Mouse (Mus musculus): ENCODE measurements around the gene Bcar1. TPM values are rescaled to one million over a fixed set of nuclear protein-coding genes. Genes with fewer than 3 reads are reported as not detected.

The Bcar1 gene
- polyA plus RNA-seq, 2 experiments: 4.3 to 5.6 TPM

DNA sequence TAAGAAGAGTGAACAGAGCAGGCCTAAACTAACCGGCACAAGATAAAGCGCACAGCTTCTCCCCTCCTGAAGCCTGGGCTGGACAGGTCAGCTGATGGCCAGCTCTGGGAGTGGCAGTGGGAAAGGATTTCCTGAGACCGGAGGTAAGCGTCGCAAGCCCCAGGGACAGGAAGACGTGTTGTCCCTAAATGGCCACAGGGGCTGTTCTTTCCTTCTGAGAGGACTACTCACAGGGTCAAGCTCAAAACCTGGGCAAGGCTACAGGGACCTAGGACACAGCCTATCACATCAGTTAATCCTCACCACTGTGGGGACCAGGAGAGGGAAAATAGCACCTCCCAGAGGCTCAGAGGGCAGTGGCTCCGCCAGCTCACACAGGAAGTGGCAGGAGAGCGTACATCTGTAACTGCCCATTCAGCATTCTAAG, 8.3 kb downstream of the Bcar1 start:
- Histone ChIP-seq H3K27ac (no peak overlapping the region), H3K36me3 (replicated peaks; ENCODE audit: control insufficient read depth, insufficient read depth, low read depth) (no peaks in the 10 kb centered on the region), H3K4me3 (ENCODE audit: insufficient read depth in 1 of 2, low read depth in 2 of 2, low read length in 2 of 2) (no peak overlapping the region), H3K27me3 (ENCODE audit: control insufficient read depth, insufficient read depth, low read length) (peaks cover 35% of the 10 kb centered on the region), H3K9me3 (ENCODE audit: control insufficient read depth, low read length) (no peaks in the 10 kb centered on the region), H3K4me2 (ENCODE audit: low read depth) (no peak overlapping the region), H3K9ac (replicated peaks) (no peak overlapping the region), H3K4me1 (replicated peaks; ENCODE audit: control insufficient read depth in 2 of 2, insufficient read depth in 2 of 2, low read length in 1 of 2) (peaks cover 0 to 24% of the 10 kb centered on the region in 2 experiments; a peak in 2 of 4 replicates)
- TF ChIP-seq CTCF (IDR thresholded peaks at IDR 0.05; ENCODE audit: low read depth) (no peak), EP300 (IDR thresholded peaks at IDR 0.05; ENCODE audit: low read depth) (no peak)
- WGBS (ENCODE audit: insufficient replicate concordance): 29% methylated on average over 8 of the region's 8 CpGs
- DNase-seq (ENCODE audit: low read depth in 3 of 3, low spot score in 3 of 3): no peak
- ATAC-seq (ENCODE audit: insufficient read depth): no peak

DNA sequence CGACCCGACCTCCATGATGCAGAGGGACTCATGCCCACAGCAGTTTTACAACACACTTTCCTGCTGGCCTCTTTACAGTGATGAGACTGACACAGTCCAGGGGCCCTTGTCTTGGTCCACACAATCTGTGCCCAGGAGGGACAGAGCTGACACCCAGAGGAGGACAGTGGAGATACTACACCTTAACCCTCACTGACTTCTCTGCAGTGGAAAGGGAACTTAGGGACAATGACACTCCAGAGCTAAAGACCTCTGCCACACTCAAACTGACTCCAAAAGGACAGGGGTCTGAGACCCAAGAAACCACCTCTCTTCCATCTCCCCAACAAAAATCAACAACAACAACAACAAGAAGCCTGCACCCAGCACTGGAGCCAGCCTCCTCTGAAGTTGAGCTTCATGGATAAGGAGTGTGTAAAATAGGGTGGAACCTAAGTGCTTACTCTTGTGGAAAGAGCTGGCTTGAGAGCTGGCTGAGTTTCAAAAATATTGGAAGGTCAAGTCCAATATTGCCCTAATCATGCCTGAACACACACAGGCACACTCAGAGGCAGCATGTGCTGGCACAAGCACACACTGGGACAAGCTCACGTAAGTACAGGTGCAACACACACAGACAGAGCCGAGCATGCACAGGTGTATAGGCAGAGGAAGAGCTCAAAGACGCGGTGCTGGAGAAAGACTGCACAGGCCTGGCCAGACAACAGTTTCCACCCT, 9.2 kb downstream of the Bcar1 start:
- Histone ChIP-seq H3K4me1 (replicated peaks; ENCODE audit: control insufficient read depth in 2 of 2, insufficient read depth in 2 of 2, low read length in 1 of 2) (peaks cover 0 to 31% of the 10 kb centered on the region in 2 experiments; a peak in 2 of 4 replicates), H3K36me3 (replicated peaks; ENCODE audit: control insufficient read depth, insufficient read depth, low read depth) (no peaks in the 10 kb centered on the region), H3K27ac (no peak overlapping the region), H3K27me3 (ENCODE audit: control insufficient read depth, insufficient read depth, low read length) (peaks cover 39% of the 10 kb centered on the region), H3K4me3 (ENCODE audit: insufficient read depth in 1 of 2, low read depth in 2 of 2, low read length in 2 of 2) (no peak overlapping the region), H3K9me3 (ENCODE audit: control insufficient read depth, low read length) (no peaks in the 10 kb centered on the region), H3K9ac (replicated peaks) (no peak overlapping the region), H3K4me2 (ENCODE audit: low read depth) (no peak overlapping the region)
- DNase-seq (ENCODE audit: low read depth in 3 of 3, low spot score in 3 of 3): no peak
- WGBS (ENCODE audit: insufficient replicate concordance): 49% methylated on average over 6 of the region's 6 CpGs
- TF ChIP-seq CTCF (IDR thresholded peaks at IDR 0.05; ENCODE audit: low read depth) (no peak), EP300 (IDR thresholded peaks at IDR 0.05; ENCODE audit: low read depth) (no peak)
- ATAC-seq (ENCODE audit: insufficient read depth): no peak

DNA sequence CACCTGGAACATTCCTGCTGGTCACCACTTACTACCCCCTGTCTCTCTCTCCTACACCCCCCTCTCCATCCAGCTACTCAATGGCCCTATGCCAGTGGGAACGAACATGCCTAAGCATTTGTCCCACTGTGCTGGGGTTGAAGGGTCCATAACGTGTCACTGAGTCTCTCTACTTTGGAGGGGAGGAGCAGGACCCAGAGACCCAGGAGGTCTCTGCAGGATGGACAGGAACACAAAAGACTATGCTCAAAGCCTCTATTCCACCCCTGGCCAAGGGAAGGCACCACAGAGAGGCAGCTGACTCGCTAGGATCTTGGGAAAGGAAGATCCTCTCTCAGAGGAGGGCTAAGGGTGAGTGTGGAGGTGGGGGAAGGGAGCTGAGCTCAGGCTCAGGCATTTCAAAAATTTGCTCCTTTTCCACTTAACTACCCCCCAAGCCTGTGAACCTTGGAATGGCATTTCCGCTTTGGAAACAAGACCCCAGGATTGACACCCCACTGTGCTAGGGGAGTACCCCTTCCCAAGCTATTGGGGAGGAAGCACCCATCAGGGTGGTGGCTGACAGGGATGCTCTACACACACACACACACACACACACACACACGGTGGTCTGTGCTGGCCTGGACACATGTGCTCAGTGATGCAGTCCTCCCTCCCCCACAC, 9.9 kb downstream of the Bcar1 start:
- Histone ChIP-seq H3K4me2 (ENCODE audit: low read depth) (no peak overlapping the region), H3K27ac (no peak overlapping the region), H3K4me1 (replicated peaks; ENCODE audit: control insufficient read depth in 2 of 2, insufficient read depth in 2 of 2, low read length in 1 of 2) (peaks cover 0 to 34% of the 10 kb centered on the region in 2 experiments; a peak in 2 of 4 replicates), H3K9ac (replicated peaks) (no peak overlapping the region), H3K9me3 (ENCODE audit: control insufficient read depth, low read length) (no peaks in the 10 kb centered on the region), H3K36me3 (replicated peaks; ENCODE audit: control insufficient read depth, insufficient read depth, low read depth) (no peaks in the 10 kb centered on the region), H3K4me3 (ENCODE audit: insufficient read depth in 1 of 2, low read depth in 2 of 2, low read length in 2 of 2) (no peak overlapping the region), H3K27me3 (ENCODE audit: control insufficient read depth, insufficient read depth, low read length) (peaks cover 39% of the 10 kb centered on the region)
- no peak for TF ChIP-seq EP300 (IDR thresholded peaks at IDR 0.05; ENCODE audit: low read depth)
- DNase-seq (ENCODE audit: low read depth in 3 of 3, low spot score in 3 of 3) (no peak), ATAC-seq (ENCODE audit: insufficient read depth) (no peak)
- WGBS (ENCODE audit: insufficient replicate concordance): 22% methylated on average over 5 of the region's 5 CpGs

DNA sequence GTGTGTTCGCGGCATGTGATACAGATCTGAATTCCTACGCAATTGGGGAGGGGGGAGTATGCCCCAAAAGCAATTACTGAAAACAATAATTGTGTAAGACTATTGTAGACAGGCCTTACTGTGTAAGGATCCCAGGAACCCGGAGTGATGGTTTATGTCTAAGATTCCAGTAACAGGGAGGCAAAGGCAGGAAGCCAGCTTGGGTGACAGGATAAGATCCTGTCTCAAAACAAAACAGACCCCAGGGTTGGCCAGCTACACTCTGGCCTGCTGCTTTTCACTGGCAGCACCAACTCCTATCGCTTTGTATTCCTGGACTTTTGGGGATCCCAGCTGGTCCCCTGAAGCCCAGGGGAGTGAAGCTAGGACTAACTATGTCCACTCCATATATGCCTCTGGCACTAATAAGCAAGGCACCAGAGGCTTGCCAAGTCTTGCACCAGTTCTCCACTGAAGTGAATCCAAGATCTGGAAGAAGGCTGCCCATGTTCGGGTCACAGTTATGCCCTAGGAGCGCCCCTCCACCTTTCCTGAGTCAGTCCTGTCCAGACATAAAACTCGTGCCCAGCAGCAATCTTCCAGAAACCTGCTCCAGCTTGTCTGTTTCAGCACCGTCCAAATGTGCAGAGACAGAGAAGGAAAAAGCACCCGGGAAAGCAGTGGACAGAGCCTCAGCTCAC, 11.1 kb downstream of the Bcar1 start:
- Histone ChIP-seq H3K4me2 (ENCODE audit: low read depth) (peak overlapping the region; percentile 80), H3K9me3 (ENCODE audit: control insufficient read depth, low read length) (no peaks in the 10 kb centered on the region), H3K4me3 (ENCODE audit: insufficient read depth in 1 of 2, low read depth in 2 of 2, low read length in 2 of 2) (peak overlapping the region; percentile 27 to 59), H3K27me3 (ENCODE audit: control insufficient read depth, insufficient read depth, low read length) (peaks cover 39% of the 10 kb centered on the region), H3K9ac (replicated peaks) (no peak overlapping the region), H3K27ac (no peak overlapping the region), H3K4me1 (replicated peaks; ENCODE audit: control insufficient read depth in 2 of 2, insufficient read depth in 2 of 2, low read length in 1 of 2) (peaks cover 0 to 36% of the 10 kb centered on the region in 2 experiments; a peak in 2 of 4 replicates), H3K36me3 (replicated peaks; ENCODE audit: control insufficient read depth, insufficient read depth, low read depth) (no peaks in the 10 kb centered on the region)
- no peak for DNase-seq (ENCODE audit: low read depth in 3 of 3, low spot score in 3 of 3)
- TF ChIP-seq CTCF (IDR thresholded peaks at IDR 0.05; ENCODE audit: low read depth): no peak
- TF ChIP-seq EP300 (IDR thresholded peaks at IDR 0.05; ENCODE audit: low read depth): no peak
- 22% methylated on average over 10 of the region's 10 CpGs for WGBS (ENCODE audit: insufficient replicate concordance)
- ATAC-seq (ENCODE audit: insufficient read depth): no peak

DNA sequence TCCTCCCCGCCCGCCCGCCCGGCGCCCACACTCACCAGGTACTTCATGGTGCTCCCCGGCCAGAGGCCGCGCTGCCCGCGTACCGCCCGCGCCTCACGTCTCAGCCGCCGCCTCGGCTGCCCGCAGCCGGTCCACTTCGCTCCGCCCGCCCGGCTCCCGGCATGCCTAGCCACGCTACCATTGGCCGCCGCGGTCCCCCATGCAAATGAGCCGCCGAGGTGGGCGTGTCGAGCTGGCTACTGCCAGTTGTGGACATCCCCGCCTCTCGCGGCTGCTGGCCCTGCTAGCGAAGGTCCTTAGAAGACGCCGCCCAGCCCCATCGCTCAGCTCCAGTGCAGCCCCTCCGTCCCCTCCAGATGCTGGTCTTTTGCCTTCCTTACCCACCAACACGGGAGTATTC, 11.6 kb downstream of the Bcar1 start:
- peak overlapping the region; percentile 27 to 59 for H3K4me3 ChIP-seq (ENCODE audit: insufficient read depth in 1 of 2, low read depth in 2 of 2, low read length in 2 of 2)
- H3K9ac ChIP-seq (replicated peaks): peak overlapping the region; percentile 58; the same call in 1 of the 2 replicates
- no peaks in the 10 kb centered on the region for H3K36me3 ChIP-seq (replicated peaks; ENCODE audit: control insufficient read depth, insufficient read depth, low read depth)
- H3K27ac ChIP-seq: no peak overlapping the region
- peaks cover 0 to 39% of the 10 kb centered on the region in 2 experiments; a peak in 2 of 4 replicates for H3K4me1 ChIP-seq (replicated peaks; ENCODE audit: control insufficient read depth in 2 of 2, insufficient read depth in 2 of 2, low read length in 1 of 2)
- WGBS (ENCODE audit: insufficient replicate concordance): under 1% methylated on average over 41 of the region's 41 CpGs
- H3K27me3 ChIP-seq (ENCODE audit: control insufficient read depth, insufficient read depth, low read length): peaks cover 39% of the 10 kb centered on the region
- H3K9me3 ChIP-seq (ENCODE audit: control insufficient read depth, low read length): no peaks in the 10 kb centered on the region
- H3K4me2 ChIP-seq (ENCODE audit: low read depth): peak overlapping the region; percentile 80
- ATAC-seq (ENCODE audit: insufficient read depth) (peak; percentile 87), DNase-seq (ENCODE audit: low read depth in 3 of 3, low spot score in 3 of 3) (peak; percentile 75 to 81 (median 80))
- no peak for TF ChIP-seq CTCF (IDR thresholded peaks at IDR 0.05; ENCODE audit: low read depth)
- TF ChIP-seq EP300 (IDR thresholded peaks at IDR 0.05; ENCODE audit: low read depth): no peak
